Mouse (Mus musculus) liver, embryonic 11.5 days (tissue): ENCODE measurements around the gene Taar9. TPM values are rescaled to one million over a fixed set of nuclear protein-coding genes. Genes with fewer than 3 reads are reported as not detected.
A peak's percentile ranks its signal among the peaks of the same experiment; 100 is the strongest.
"Not testable (repeated sequence)": the region's sequence is repeated elsewhere in the genome, so short reads cannot be mapped to it uniquely, and the experiment has no call there.

Source experiments
- ATAC-seq: fragments of 200-750 bp; cut with Nextera tagmentation; replicated peaks from 2 replicates; pipeline ENCODE4 v1.8.0; 2017; ENCODE audit warnings: moderate number of reproducible peaks, mild to moderate bottlenecking, moderate TSS enrichment, moderate library complexity; ENCODE audit not compliant: low FRiP score
- DNase-seq: peaks from one replicate; pipeline ENCODE4 v3.0.0-alpha.2; 2017; ENCODE audit warnings: low spot score
- H3K27ac ChIP-seq: fragments of 300-500 bp; sonication (generic); 2 replicates; pipeline ENCODE4 v1.5.1; 2014; ENCODE audit warnings: mild to moderate bottlenecking, low read depth, low read length, control low read depth
- H3K27me3 ChIP-seq: fragments of 300-500 bp; sonication (generic); replicated peaks from 2 replicates; pipeline ENCODE4 v1.6.1; 2014; ENCODE audit warnings: low read length, mixed read lengths; ENCODE audit not compliant: control insufficient read depth, insufficient read depth
- H3K36me3 ChIP-seq: fragments of 300-500 bp; sonication (generic); 2 replicates; pipeline ENCODE4 v1.6.1; 2014; ENCODE audit warnings: mild to moderate bottlenecking, low read length, moderate library complexity, mixed read lengths; ENCODE audit not compliant: control insufficient read depth, insufficient read depth
- H3K4me1 ChIP-seq: fragments of 300-500 bp; sonication (generic); replicated peaks from 2 replicates; pipeline ENCODE4 v1.6.1; 2014; ENCODE audit warnings: low read length, mixed read lengths; ENCODE audit not compliant: control insufficient read depth, insufficient read depth
- H3K4me2 ChIP-seq: fragments of 300-500 bp; sonication (generic); 2 replicates; pipeline ENCODE4 v1.6.1; 2014; ENCODE audit warnings: mild to moderate bottlenecking, control low read depth, moderate library complexity
- H3K4me3 ChIP-seq: fragments of 300-500 bp; sonication (generic); 2 replicates; pipeline ENCODE4 v1.5.1; 2014; ENCODE audit warnings: low read depth, low read length, control low read depth
- H3K9ac ChIP-seq: fragments of 300-500 bp; sonication (generic); 2 replicates; pipeline ENCODE4 v1.6.1; 2014; ENCODE audit warnings: low read depth, low read length, control low read depth
- H3K9me3 ChIP-seq: fragments of 300-500 bp; sonication (generic); 2 replicates; pipeline ENCODE4 v1.6.1; 2016; ENCODE audit warnings: low read length, inconsistent platforms, mixed read lengths; ENCODE audit not compliant: control insufficient read depth
- WGBS: fragments of 180-500 bp; shearing (Covaris S2); extraction: QIAGEN DNeasy Blood & Tissue Kit; methylation state at CpG from one replicate; pipeline ENCODE4 v1.1.7; 2014; 5-methylcytosine and 5-hydroxymethylcytosine counted together
- polyA plus RNA-seq: library from polyadenylated mRNA; unstranded; fragments of >200 nt; fragmentation: Nextera tagmentation; extraction: Ambion mirVana; gene quantifications from 2 replicates; pipeline ENCODE4 v1.2.1, GENCODE M21; 2014

Gene Taar9
- polyA plus RNA-seq, 1 experiment from 2014 or later, result not detected

DNA sequence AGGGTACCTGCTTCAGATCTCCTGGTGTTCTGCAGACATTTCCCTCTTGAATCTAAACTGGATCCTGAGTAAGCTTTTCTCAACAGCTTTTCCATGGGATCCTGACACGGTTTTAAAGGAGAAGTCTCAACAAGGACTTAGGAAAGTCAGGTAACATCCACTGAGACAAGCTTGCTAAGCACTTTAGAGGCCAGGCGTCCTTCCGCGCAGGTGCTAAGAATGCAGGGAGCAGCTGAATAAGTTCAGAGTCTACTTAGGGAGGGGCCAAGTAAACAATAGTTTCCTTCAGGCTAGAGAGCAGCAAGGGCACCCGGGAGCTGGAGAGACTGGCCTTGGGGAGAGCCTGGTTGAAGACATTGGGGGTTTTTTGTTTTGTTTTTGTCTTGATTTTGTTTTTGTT, 22.9 kb upstream of the Taar9 start:
- WGBS, result 37% methylated on average over 5 of the region's 5 CpGs
- H3K9ac ChIP-seq, result peak overlapping the region; percentile 11; the same call in 1 of the 2 replicates
- H3K36me3 ChIP-seq, result no peaks in the 10 kb centered on the region
- peak overlapping the region; percentile 58; the same call in 1 of the 2 replicates for H3K4me2 ChIP-seq
- H3K4me3 ChIP-seq, result no peak overlapping the region
- ATAC-seq (no peak), DNase-seq (no peak)
- H3K4me1 ChIP-seq, result peaks cover 16% of the 10 kb centered on the region
- no peaks in the 10 kb centered on the region for H3K9me3 ChIP-seq
- no peaks in the 10 kb centered on the region for H3K27me3 ChIP-seq
- H3K27ac ChIP-seq, result no peak overlapping the region

DNA sequence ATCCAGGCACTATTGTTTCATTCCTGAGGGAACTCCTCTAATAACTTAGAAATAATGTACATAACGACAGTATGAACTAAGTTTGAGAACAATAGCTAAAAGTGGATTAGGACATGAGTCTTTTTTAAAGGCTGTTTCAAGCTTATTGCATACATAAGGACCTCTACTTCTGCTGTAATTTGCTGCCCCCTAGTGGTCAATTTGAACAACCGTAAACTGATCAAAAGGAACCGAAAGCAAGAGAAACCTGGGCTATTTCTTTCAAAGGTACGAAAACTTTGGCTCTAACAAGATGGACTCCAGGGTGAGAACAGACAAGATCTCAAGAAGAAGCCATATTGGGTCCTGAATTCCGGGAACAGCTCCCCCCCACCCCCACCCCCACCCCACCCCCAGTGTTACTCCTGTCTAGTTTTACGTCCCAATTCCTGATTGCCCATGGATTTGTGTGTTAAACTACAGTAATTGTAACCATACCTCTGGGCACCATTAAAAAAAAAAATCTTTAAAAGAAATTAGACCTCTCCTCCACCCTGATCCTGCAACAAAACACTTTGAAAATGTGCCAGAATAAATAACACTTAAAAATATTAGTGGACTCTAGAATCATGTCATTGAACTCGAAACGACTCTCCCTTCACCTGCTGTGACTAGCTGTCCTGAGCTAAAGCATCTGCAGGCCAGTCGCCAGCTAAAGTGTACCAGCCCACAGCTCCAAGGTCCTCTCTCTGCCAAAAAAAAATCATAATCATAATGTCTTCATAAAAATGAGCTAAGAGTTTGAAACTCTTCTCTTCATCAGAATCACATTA, 22.3 kb upstream of the Taar9 start:
- peaks cover 16% of the 10 kb centered on the region for H3K4me1 ChIP-seq
- no peaks in the 10 kb centered on the region for H3K36me3 ChIP-seq
- 0 out of 2 replicates have a peak overlapping the region, but pooled peaks have one; percentile 17 for H3K4me3 ChIP-seq
- DNase-seq (no peak), ATAC-seq (peak; percentile 80)
- H3K9me3 ChIP-seq, result no peaks in the 10 kb centered on the region
- WGBS, result 28% methylated on average over 9 of the region's 9 CpGs
- H3K4me2 ChIP-seq, result peak overlapping the region; percentile 58
- peak overlapping the region; percentile 11; the same call in 1 of the 2 replicates for H3K9ac ChIP-seq
- H3K27me3 ChIP-seq, result no peaks in the 10 kb centered on the region
- H3K27ac ChIP-seq, result no peak overlapping the region

DNA sequence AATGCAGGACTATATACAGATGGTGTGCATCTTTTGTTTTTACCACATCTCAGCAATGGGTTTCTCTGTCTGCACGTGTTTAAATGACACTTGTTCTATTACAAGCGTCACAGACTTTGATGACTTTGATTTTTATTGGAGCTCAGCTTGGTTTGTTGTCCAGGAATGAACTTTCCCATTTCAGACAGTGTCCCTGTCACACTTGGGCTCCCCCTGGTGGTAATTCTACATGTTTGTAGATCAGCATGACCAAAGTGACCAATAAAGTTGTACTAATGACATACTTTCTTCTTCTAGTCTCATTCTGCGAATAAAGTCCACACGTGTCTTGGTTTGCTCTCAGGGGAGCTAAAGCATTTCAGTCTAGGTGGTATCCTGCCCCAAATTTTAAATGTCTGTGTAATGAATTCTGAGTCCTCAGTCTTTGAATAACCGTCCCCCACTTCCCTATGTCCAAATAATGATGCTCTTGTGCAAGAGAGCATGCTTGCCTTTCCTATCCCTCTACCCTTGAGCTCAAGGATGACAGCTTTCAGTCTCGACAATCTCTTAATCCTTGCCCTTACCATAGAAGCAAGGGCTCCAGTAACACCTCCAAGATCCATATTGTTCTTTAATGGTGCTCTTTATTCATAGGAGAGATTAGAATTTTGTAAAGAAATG, 1.9 kb upstream of the Taar9 start:
- H3K9ac ChIP-seq, result no peak overlapping the region
- no peak overlapping the region for H3K4me3 ChIP-seq
- no peaks in the 10 kb centered on the region for H3K9me3 ChIP-seq
- 40% methylated on average over 6 of the region's 6 CpGs for WGBS
- no peaks in the 10 kb centered on the region for H3K27me3 ChIP-seq
- no peak overlapping the region for H3K27ac ChIP-seq
- DNase-seq (no peak), ATAC-seq (no peak)
- H3K36me3 ChIP-seq, result no peaks in the 10 kb centered on the region
- no peak overlapping the region for H3K4me2 ChIP-seq
- no peaks in the 10 kb centered on the region for H3K4me1 ChIP-seq

GRCm38 (mm10) chr10:24108236-24108635, 1.1 kb downstream of the Taar9 start:
- no peak overlapping the region for H3K4me2 ChIP-seq
- DNase-seq, result no peak
- H3K36me3 ChIP-seq, result no peaks in the 10 kb centered on the region
- H3K27me3 ChIP-seq, result no peaks in the 10 kb centered on the region
- H3K4me1 ChIP-seq, result no peaks in the 10 kb centered on the region
- H3K9ac ChIP-seq, result no peak overlapping the region
- WGBS, result 69% methylated on average over 3 of the region's 3 CpGs
- H3K9me3 ChIP-seq, result no peaks in the 10 kb centered on the region
- H3K4me3 ChIP-seq, result no peak overlapping the region
- no peak for ATAC-seq
- no peak overlapping the region for H3K27ac ChIP-seq

DNA sequence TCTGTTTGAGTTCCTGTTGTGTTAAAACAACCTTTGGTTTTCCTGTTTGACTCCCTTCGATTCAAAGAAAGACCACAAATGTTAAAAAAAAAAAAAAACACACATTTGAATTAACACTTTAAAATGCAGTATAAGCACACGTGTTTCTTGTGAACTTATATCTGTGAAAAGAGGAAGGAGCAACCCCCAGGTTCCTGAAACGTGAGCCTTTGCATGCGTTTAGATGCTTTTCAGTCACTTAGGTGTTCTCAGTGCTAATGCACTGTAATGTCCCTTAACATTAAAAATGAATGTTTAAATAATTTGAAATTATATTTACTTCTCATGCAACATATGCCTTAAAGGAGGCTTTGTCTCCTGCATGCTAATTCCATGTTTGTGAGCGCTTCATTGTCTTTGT, 1.6 kb downstream of the Taar9 start:
- Histone ChIP-seq H3K9ac (no peak overlapping the region), H3K4me1 (no peaks in the 10 kb centered on the region), H3K9me3 (no peaks in the 10 kb centered on the region), H3K4me2 (no peak overlapping the region), H3K36me3 (no peaks in the 10 kb centered on the region), H3K27ac (no peak overlapping the region), H3K4me3 (no peak overlapping the region), H3K27me3 (no peaks in the 10 kb centered on the region)
- no peak for ATAC-seq
- 42% methylated on average over 5 of the region's 5 CpGs for WGBS
- no peak for DNase-seq

DNA sequence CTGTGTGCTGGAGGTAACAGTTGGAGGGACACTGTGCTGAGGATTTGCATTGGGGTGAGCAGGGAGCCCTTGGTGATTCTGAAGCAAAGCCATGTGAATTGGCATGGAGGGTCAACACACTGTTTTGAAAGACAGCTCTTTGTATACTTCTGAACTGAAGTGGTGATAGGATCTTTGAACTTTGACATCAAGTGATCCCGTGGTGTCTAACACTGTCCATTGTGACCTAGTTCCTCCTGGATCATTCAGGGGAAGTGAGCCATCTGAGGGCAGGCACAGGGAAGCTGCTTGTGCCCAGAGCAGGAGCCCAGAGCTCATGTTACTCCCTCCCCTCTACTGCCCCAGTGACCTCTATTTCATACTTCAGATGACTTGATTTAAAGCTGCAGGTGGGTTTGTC, 6.0 kb downstream of the Taar9 start:
- H3K4me2 ChIP-seq, H3K4me3 ChIP-seq, H3K4me1 ChIP-seq, H3K27me3 ChIP-seq, H3K36me3 ChIP-seq, H3K9ac ChIP-seq, ATAC-seq, H3K27ac ChIP-seq, DNase-seq, H3K9me3 ChIP-seq: not testable (repeated sequence)
- 23% methylated on average over 1 of the region's 1 CpGs for WGBS

DNA sequence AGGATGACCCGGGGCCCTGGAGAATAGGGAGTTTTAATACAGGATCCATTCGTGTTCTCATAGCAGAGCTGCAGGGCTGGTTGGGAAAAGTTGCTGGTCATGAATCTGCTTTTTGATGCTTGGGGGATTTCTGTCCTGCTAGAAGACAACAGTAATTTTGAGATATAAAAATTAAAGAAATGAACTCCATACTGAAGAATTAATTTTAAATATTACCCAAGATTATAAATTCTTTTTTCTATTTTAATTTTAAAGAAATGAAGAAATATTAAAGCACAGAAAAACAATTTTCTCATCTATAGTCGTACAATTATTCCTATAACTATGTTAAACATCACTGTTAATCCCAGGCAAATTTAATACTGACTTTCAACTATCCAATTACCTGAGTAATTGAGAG, 7.5 kb downstream of the Taar9 start, which contains the start of gene Taar8c:
Gene Taar8c (minus strand): TSS at position 101 of the 400 bp plus-strand sequence.
- WGBS, result 67% methylated on average over 1 of the region's 3 CpGs
- not testable (repeated sequence) for H3K9ac ChIP-seq, H3K4me2 ChIP-seq, DNase-seq, H3K36me3 ChIP-seq, H3K9me3 ChIP-seq, ATAC-seq, H3K27me3 ChIP-seq, H3K27ac ChIP-seq, H3K4me3 ChIP-seq, H3K4me1 ChIP-seq

DNA sequence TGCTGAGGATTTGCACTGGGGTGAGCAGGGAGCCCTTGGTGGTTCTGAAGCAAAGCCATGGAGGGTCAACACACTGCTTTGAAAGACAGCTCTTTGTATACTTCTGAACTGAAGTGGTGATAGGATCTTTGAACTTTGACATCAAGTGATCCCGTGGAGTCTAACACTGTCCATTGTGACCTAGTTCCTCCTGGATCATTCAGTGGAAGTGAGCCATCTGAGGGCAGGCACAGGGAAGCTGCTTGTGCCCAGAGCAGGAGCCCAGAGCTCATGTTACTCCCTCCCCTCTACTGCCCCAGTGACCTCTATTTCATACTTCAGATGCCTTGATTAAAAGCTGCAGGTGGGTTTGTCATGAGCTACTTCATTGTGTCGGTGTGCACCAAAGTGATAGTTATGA, 12.3 kb downstream of the Taar9 start:
- H3K4me3 ChIP-seq, H3K9me3 ChIP-seq, H3K27ac ChIP-seq, H3K4me1 ChIP-seq, H3K36me3 ChIP-seq, H3K4me2 ChIP-seq, H3K27me3 ChIP-seq, ATAC-seq, H3K9ac ChIP-seq, DNase-seq: not testable (repeated sequence)
- WGBS, result 57% methylated on average over 2 of the region's 2 CpGs
